Mouse (Mus musculus) heart, embryonic 15.5 days (tissue): ENCODE measurements around the gene Ndufb7. TPM values are rescaled to one million over a fixed set of nuclear protein-coding genes. Genes with fewer than 3 reads are reported as not detected.
"Not testable (repeated sequence)": the region's sequence is repeated elsewhere in the genome, so short reads cannot be mapped to it uniquely, and the experiment has no call there.

Experiments used
- ATAC-seq: fragments of 200-750 bp; cut with Nextera tagmentation; replicated peaks from 2 replicates; pipeline ENCODE4 v1.8.0; 2017; ENCODE audit warnings: low read depth, moderate TSS enrichment; ENCODE audit not compliant: insufficient number of reproducible peaks, insufficient read depth, low FRiP score
- H3K27ac ChIP-seq: fragments of 300-500 bp; sonication (generic); 2 replicates; pipeline ENCODE4 v1.5.1; 2015; ENCODE audit warnings: mild to moderate bottlenecking, inconsistent platforms
- H3K27me3 ChIP-seq: fragments of 300-500 bp; sonication (generic); 2 replicates; pipeline ENCODE4 v1.6.1; 2015; ENCODE audit warnings: inconsistent platforms
- H3K36me3 ChIP-seq: fragments of 300-500 bp; sonication (generic); 2 replicates; pipeline ENCODE4 v1.6.1; 2015; ENCODE audit warnings: mild to moderate bottlenecking, inconsistent platforms
- H3K4me1 ChIP-seq: fragments of 300-500 bp; sonication (generic); replicated peaks from 2 replicates; pipeline ENCODE4 v1.6.1; 2015; ENCODE audit warnings: inconsistent platforms
- H3K4me2 ChIP-seq: fragments of 300-500 bp; sonication (generic); 2 replicates; pipeline ENCODE4 v1.6.1; 2015; ENCODE audit warnings: inconsistent platforms, mild to moderate bottlenecking, moderate library complexity
- H3K4me3 ChIP-seq: fragments of 300-500 bp; sonication (generic); 2 replicates; pipeline ENCODE4 v1.5.1; 2015; ENCODE audit warnings: mild to moderate bottlenecking, inconsistent platforms
- H3K9ac ChIP-seq: fragments of 300-500 bp; sonication (generic); 2 replicates; pipeline ENCODE4 v1.6.1; 2015; ENCODE audit warnings: mild to moderate bottlenecking, inconsistent platforms
- H3K9me3 ChIP-seq: fragments of 300-500 bp; sonication (generic); replicated peaks from 2 replicates; pipeline ENCODE4 v1.6.1; 2016; ENCODE audit warnings: inconsistent platforms
- WGBS: fragments of 180-500 bp; shearing (Covaris S2); methylation state at CpG from one replicate; pipeline ENCODE4 v1.1.7; 2015; ENCODE audit warnings: mixed read lengths; 5-methylcytosine and 5-hydroxymethylcytosine counted together
- polyA plus RNA-seq: library from polyadenylated mRNA; unstranded; fragments of >200 nt; fragmentation: Nextera tagmentation; extraction: Ambion mirVana; gene quantifications from 2 replicates; pipeline ENCODE4 v1.2.1, GENCODE M21; 2015

The Ndufb7 gene
- polyA plus RNA-seq, 1 experiment from 2014 or later: 672 TPM

GRCm38 (mm10) chr8:83590488-83591023 is 24.1 kb downstream of the Ndufb7 start:
- Histone ChIP-seq H3K4me2 (no peak overlapping the region), H3K4me3 (no peak overlapping the region), H3K27ac (no peak overlapping the region), H3K27me3 (no peaks in the 10 kb centered on the region), H3K36me3 (peaks cover 4% of the 10 kb centered on the region; the same call in 1 of the 2 replicates), H3K9ac (no peak overlapping the region), H3K9me3 (no peaks in the 10 kb centered on the region), H3K4me1 (peaks cover 30% of the 10 kb centered on the region)
- 82% methylated on average over 7 of the region's 7 CpGs for WGBS
- ATAC-seq: no peak

DNA sequence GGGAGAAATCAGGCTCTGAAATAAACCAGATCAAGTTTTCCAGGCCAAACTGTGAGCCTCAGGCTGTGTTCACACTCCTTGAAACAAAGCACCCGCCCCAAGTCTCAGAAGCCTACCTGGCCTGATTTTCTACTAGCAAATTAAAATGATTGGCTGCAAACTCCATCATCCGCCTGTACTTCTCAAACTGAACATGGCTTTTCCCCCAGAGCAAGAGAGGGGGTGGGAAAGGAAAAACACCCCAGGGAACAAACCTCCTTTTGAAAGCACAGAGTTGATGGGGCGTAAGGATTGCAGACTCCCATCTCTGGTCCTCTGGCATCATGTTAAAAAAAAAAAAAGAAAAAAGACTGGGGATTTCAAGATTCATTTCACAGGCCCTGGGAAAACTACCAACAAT is 26.2 kb downstream of the Ndufb7 start:
- Histone ChIP-seq H3K4me2 (peak overlapping the region; percentile 95), H3K4me1 (peaks cover 29% of the 10 kb centered on the region), H3K27ac (no peak overlapping the region), H3K9ac (peak overlapping the region; percentile 5; the same call in 1 of the 2 replicates), H3K4me3 (peak overlapping the region; percentile 87), H3K27me3 (no peaks in the 10 kb centered on the region), H3K9me3 (no peaks in the 10 kb centered on the region), H3K36me3 (no peaks in the 10 kb centered on the region)
- WGBS: 74% methylated on average over 3 of the region's 3 CpGs
- ATAC-seq: no peak

DNA sequence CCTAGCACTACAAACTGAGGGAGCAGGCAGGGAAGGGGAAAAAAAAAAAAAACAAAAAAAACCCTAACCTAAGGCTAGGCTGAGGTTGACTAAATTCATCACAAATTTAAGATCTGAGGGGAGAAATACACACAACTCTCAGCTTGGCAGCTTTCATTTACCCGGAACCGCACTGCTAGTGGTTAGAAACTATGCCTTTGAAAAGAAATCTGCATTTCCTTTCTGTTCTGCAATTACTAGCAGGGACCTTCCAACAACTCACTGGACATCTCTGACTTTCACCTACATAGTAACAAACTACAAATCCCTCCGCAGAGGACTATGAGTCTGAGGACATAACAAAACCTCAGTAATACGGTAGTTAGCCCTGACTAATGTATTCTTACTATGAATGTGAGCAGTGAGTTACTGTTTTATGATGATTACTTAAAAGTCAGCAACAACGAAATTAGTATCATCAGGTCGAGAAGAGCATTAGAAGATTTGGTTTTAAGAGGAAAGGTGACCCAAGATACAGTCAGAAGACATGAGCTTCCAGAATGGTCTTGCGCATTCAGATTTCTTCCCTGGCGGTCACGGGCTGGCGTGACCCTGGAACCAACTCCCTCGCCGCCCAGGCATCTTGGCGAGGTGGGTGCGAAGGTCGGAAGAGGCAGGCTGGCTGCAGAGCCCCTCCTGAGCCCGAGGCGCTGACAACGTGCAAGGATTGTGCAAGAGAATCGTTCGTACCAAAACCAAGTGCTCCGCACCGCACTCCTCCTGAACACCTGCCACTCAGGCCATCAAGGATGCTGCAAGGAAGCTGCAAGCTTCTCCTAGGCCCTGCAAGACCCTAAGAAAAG is 27.1 kb downstream of the Ndufb7 start:
- Histone ChIP-seq H3K4me3 (peak overlapping the region; percentile 87), H3K36me3 (no peaks in the 10 kb centered on the region), H3K9me3 (no peaks in the 10 kb centered on the region), H3K27ac (peak overlapping the region; percentile 93), H3K9ac (peak overlapping the region; percentile 86), H3K27me3 (no peaks in the 10 kb centered on the region), H3K4me2 (peak overlapping the region; percentile 95), H3K4me1 (peaks cover 23% of the 10 kb centered on the region)
- peak; percentile 7; the same call in 1 of the 2 replicates for ATAC-seq
- 5% methylated on average over 22 of the region's 22 CpGs for WGBS

GRCm38 (mm10) chr8:83594167-83595049 is 27.9 kb downstream of the Ndufb7 start:
- peak; percentile 99 for ATAC-seq
- under 1% methylated on average over 43 of the region's 43 CpGs for WGBS

GRCm38 (mm10) chr8:83595050-83595345 is 28.5 kb downstream of the Ndufb7 start:
- Histone ChIP-seq H3K4me3 (peak overlapping the region; percentile 87), H3K9ac (peak overlapping the region; percentile 66; the same call in 1 of the 2 replicates), H3K4me2 (peak overlapping the region; percentile 95), H3K27ac (peak overlapping the region; percentile 93), H3K4me1 (peaks cover 25% of the 10 kb centered on the region)
- not testable (repeated sequence) for H3K27me3 ChIP-seq, H3K36me3 ChIP-seq, H3K9me3 ChIP-seq, ATAC-seq
- 56% methylated on average over 3 of the region's 3 CpGs for WGBS

More at GRCm38 (mm10) chr8:83594167-83595049, 27.9 kb downstream of the Ndufb7 start:
- Histone ChIP-seq H3K27me3 (no peaks in the 10 kb centered on the region), H3K4me2 (peak overlapping the region; percentile 95), H3K4me1 (peaks cover 23% of the 10 kb centered on the region), H3K27ac (peak overlapping the region; percentile 93), H3K4me3 (peak overlapping the region; percentile 87), H3K9ac (peak overlapping the region; percentile 86), H3K9me3 (no peaks in the 10 kb centered on the region), H3K36me3 (no peaks in the 10 kb centered on the region)

GRCm38 (mm10) chr8:83596369-83596768 is 29.9 kb downstream of the Ndufb7 start:
- no peak overlapping the region for H3K27ac ChIP-seq

GRCm38 (mm10) chr8:83598146-83598545 is 31.7 kb downstream of the Ndufb7 start:
- no peak for ATAC-seq
- H3K27ac ChIP-seq: no peak overlapping the region
- 16% methylated on average over 1 of the region's 1 CpGs for WGBS

More at GRCm38 (mm10) chr8:83596369-83596768, 29.9 kb downstream of the Ndufb7 start:
- Histone ChIP-seq H3K9ac (no peak overlapping the region), H3K36me3 (no peaks in the 10 kb centered on the region), H3K4me3 (no peak overlapping the region), H3K4me1 (peaks cover 26% of the 10 kb centered on the region), H3K9me3 (no peaks in the 10 kb centered on the region), H3K27me3 (no peaks in the 10 kb centered on the region), H3K4me2 (no peak overlapping the region)
- WGBS: 22% methylated on average over 3 of the region's 3 CpGs
- no peak for ATAC-seq

GRCm38 (mm10) chr8:83599814-83600213 is 33.3 kb downstream of the Ndufb7 start:
- no peak for ATAC-seq
- Histone ChIP-seq H3K9ac (no peak overlapping the region), H3K27me3 (no peaks in the 10 kb centered on the region), H3K36me3 (no peaks in the 10 kb centered on the region), H3K4me3 (no peak overlapping the region), H3K27ac (peak overlapping the region; percentile 7; the same call in 1 of the 2 replicates), H3K9me3 (no peaks in the 10 kb centered on the region), H3K4me2 (no peak overlapping the region), H3K4me1 (peaks cover 15% of the 10 kb centered on the region)

More at GRCm38 (mm10) chr8:83598146-83598545, 31.7 kb downstream of the Ndufb7 start:
- Histone ChIP-seq H3K9me3 (no peaks in the 10 kb centered on the region), H3K4me2 (no peak overlapping the region), H3K4me1 (peaks cover 18% of the 10 kb centered on the region), H3K36me3 (no peaks in the 10 kb centered on the region), H3K9ac (no peak overlapping the region), H3K27me3 (no peaks in the 10 kb centered on the region), H3K4me3 (no peak overlapping the region)

GRCm38 (mm10) chr8:83602650-83603029 is 36.2 kb downstream of the Ndufb7 start:
- peak overlapping the region; percentile 12 for H3K27ac ChIP-seq
- H3K4me2 ChIP-seq: no peak overlapping the region
- WGBS: 38% methylated on average over 2 of the region's 2 CpGs
- H3K36me3 ChIP-seq: no peaks in the 10 kb centered on the region
- no peak overlapping the region for H3K9ac ChIP-seq
- no peaks in the 10 kb centered on the region for H3K9me3 ChIP-seq
- peaks cover 21% of the 10 kb centered on the region for H3K4me1 ChIP-seq
- no peak overlapping the region for H3K4me3 ChIP-seq
- ATAC-seq: no peak
- no peaks in the 10 kb centered on the region for H3K27me3 ChIP-seq

GRCm38 (mm10) chr8:83607661-83608397 is 41.4 kb downstream of the Ndufb7 start, which contains the start of the genes Tecr and Dnajb1:
TSS of gene Tecr (minus strand) at chr8:83607971.
TSS of gene Dnajb1 (plus strand) at chr8:83608193.
- Histone ChIP-seq H3K4me1 (peaks cover 26% of the 10 kb centered on the region), H3K36me3 (peaks cover 30% of the 10 kb centered on the region), H3K4me2 (peak within 1 kb of the TSS; percentile 74), H3K27ac (peak within 1 kb of the TSS; percentile 97), H3K4me3 (peak within 1 kb of the TSS; percentile 71), H3K9ac (peak within 1 kb of the TSS; percentile 80), H3K27me3 (no peaks in the 10 kb centered on the region), H3K9me3 (no peaks in the 10 kb centered on the region)
- ATAC-seq: peak; percentile 95
- WGBS: under 1% methylated on average over 69 of the region's 69 CpGs
